Mouse (Mus musculus): Measurements from ENCODE around the gene Psors1c2. TPM values are rescaled to one million over a fixed set of nuclear protein-coding genes. Genes with fewer than 3 reads are reported as not detected.

Psors1c2 gene
- polyA plus RNA-seq, 1 experiment from 2014 or later: 0.14 TPM

GRCm38 (mm10) chr17:35517526-35517925 is 15.5 kb upstream of the Psors1c2 start:
- peak overlapping the region; percentile 61 for H3K9ac ChIP-seq

DNA sequence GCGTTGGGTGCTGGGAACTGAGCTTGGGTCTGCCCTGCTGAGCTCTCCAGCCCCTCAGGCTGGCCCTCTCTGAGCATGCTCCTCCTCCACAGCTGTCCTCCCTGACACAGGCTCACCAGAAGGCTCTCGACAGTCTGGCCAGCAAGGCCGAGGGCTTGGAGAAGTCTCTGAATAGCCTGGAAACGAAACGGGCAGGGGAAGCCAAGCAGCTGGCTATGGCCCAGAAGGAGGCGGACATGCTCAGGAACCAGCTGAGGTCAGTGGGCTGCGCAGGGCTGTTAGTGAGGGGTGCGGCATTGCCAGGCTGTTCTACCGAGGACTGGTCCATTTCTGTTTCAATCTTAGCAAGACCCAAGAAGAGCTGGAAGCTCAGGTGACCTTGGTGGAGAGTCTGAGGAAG is 8.6 kb upstream of the Psors1c2 start:
- no peak; the same call in 1 of the 2 replicates for ATAC-seq (ENCODE audit: insufficient read depth)
- Histone ChIP-seq H3K4me2 (no peak overlapping the region), H3K4me3 (replicated peaks) (no peak overlapping the region), H3K36me3 (replicated peaks) (peaks cover 55% of the 10 kb centered on the region), H3K27me3 (no peaks in the 10 kb centered on the region), H3K4me1 (replicated peaks) (no peaks in the 10 kb centered on the region), H3K27ac (replicated peaks) (no peak overlapping the region), H3K9ac (no peak overlapping the region), H3K9me3 (replicated peaks) (no peaks in the 10 kb centered on the region)
- WGBS (ENCODE audit: insufficient replicate concordance): 79% methylated on average over 9 of the region's 9 CpGs

More at GRCm38 (mm10) chr17:35517526-35517925, 15.5 kb upstream of the Psors1c2 start:
- H3K27ac ChIP-seq (replicated peaks): peak overlapping the region; percentile 78
- peaks cover 43% of the 10 kb centered on the region for H3K4me1 ChIP-seq (replicated peaks)
- no peaks in the 10 kb centered on the region for H3K9me3 ChIP-seq (replicated peaks)
- H3K4me2 ChIP-seq: peak overlapping the region; percentile 87
- H3K4me3 ChIP-seq (replicated peaks): peak overlapping the region; percentile 72
- 14% methylated on average over 12 of the region's 12 CpGs for WGBS (ENCODE audit: insufficient replicate concordance)
- peaks cover 38% of the 10 kb centered on the region for H3K36me3 ChIP-seq (replicated peaks)
- ATAC-seq (ENCODE audit: insufficient read depth): no peak
- no peaks in the 10 kb centered on the region for H3K27me3 ChIP-seq

DNA sequence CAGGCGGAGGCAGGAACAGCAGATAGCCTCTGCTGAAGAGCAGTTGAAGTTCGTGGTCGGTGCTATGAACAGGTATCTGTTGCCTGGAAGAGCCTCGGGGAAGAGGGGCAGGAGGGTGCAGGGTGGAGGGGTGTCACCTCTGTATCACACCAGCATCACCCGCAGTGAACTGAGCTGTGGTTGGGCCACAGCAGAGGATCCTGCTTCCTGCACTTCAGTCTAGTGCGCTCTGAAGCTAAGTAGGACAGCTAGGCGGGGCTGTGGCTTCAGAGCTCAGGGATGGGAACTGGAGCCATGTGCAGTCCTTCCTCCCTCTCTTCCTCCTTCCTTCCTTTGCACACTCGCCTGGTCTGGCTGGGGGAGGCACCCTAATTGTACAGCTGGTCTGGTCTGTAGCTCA is 6.4 kb upstream of the Psors1c2 start:
- no peak overlapping the region for H3K27ac ChIP-seq (replicated peaks)
- H3K4me2 ChIP-seq: no peak overlapping the region
- H3K9ac ChIP-seq: no peak overlapping the region
- H3K36me3 ChIP-seq (replicated peaks): peaks cover 59% of the 10 kb centered on the region
- H3K9me3 ChIP-seq (replicated peaks): no peaks in the 10 kb centered on the region
- H3K4me3 ChIP-seq (replicated peaks): no peak overlapping the region
- ATAC-seq (ENCODE audit: insufficient read depth): no peak
- H3K4me1 ChIP-seq (replicated peaks): no peaks in the 10 kb centered on the region
- H3K27me3 ChIP-seq: no peaks in the 10 kb centered on the region
- 38% methylated on average over 8 of the region's 8 CpGs for WGBS (ENCODE audit: insufficient replicate concordance)

GRCm38 (mm10) chr17:35532360-35532759 is 641 bp upstream of the Psors1c2 start:
- peaks cover 7% of the 10 kb centered on the region; the same call in 1 of the 2 replicates for H3K27me3 ChIP-seq
- peaks cover 29% of the 10 kb centered on the region for H3K36me3 ChIP-seq (replicated peaks)
- ATAC-seq (ENCODE audit: insufficient read depth): no peak
- WGBS (ENCODE audit: insufficient replicate concordance): 9% methylated on average over 3 of the region's 3 CpGs
- no peaks in the 10 kb centered on the region for H3K9me3 ChIP-seq (replicated peaks)
- no peak overlapping the region for H3K4me3 ChIP-seq (replicated peaks)
- no peak overlapping the region for H3K4me2 ChIP-seq
- H3K4me1 ChIP-seq (replicated peaks): no peaks in the 10 kb centered on the region
- H3K27ac ChIP-seq (replicated peaks): no peak overlapping the region
- H3K9ac ChIP-seq: no peak overlapping the region

DNA sequence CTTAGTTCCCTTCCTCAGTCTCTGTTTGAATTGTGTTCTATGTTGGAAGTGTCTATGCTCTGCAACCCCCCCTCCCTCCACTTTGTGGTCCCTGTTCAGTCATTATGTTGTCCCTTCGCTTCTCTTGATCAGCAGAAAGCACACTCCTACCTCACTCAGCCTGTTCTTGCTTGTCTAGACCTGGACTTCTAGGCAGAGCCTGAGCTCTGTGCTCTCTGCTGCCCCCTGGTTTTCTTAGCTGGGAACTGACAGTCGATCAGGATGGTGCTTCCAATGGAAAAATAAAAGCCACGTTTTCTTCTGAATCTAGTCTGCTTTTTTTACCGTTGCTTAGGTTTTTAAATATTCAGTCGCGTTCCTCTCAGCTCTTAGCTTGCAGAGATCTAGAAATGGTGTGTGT is 1.3 kb downstream of the Psors1c2 start:
- Histone ChIP-seq H3K4me3 (replicated peaks) (no peak overlapping the region), H3K9ac (no peak overlapping the region), H3K36me3 (replicated peaks) (peaks cover 15% of the 10 kb centered on the region; the same call in 1 of the 2 replicates), H3K4me1 (replicated peaks) (no peaks in the 10 kb centered on the region), H3K9me3 (replicated peaks) (no peaks in the 10 kb centered on the region), H3K27me3 (peaks cover 9% of the 10 kb centered on the region; the same call in 1 of the 2 replicates), H3K27ac (replicated peaks) (no peak overlapping the region), H3K4me2 (no peak overlapping the region)
- no peak for ATAC-seq (ENCODE audit: insufficient read depth)
- 8% methylated on average over 6 of the region's 6 CpGs for WGBS (ENCODE audit: insufficient replicate concordance)

DNA sequence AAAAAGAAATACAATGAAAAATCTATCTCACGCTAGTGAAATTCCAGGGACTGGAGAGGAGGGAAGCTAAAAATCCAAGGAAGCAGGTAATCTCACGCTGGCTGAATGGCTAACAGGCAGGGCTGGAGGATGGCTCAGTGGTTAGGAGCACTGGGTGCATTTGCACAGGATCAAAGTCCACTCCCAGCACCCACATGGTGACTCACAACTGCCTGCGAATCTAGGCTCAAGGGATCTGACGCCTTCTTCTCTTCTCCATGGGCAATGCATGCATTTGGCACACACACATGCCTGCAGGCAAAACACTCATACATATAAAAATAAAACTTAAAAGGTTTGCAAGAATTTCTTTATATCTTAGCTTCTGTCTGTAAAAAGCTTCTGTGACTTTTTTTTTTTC is 4.4 kb downstream of the Psors1c2 start:
- ATAC-seq (ENCODE audit: insufficient read depth): no peak
- H3K4me2 ChIP-seq: no peak overlapping the region
- WGBS (ENCODE audit: insufficient replicate concordance): 62% methylated on average over 4 of the region's 4 CpGs
- H3K4me1 ChIP-seq (replicated peaks): no peaks in the 10 kb centered on the region
- no peak overlapping the region for H3K27ac ChIP-seq (replicated peaks)
- no peaks in the 10 kb centered on the region for H3K36me3 ChIP-seq (replicated peaks)
- no peaks in the 10 kb centered on the region for H3K9me3 ChIP-seq (replicated peaks)
- H3K9ac ChIP-seq: no peak overlapping the region
- peaks cover 9% of the 10 kb centered on the region; the same call in 1 of the 2 replicates for H3K27me3 ChIP-seq
- no peak overlapping the region for H3K4me3 ChIP-seq (replicated peaks)

DNA sequence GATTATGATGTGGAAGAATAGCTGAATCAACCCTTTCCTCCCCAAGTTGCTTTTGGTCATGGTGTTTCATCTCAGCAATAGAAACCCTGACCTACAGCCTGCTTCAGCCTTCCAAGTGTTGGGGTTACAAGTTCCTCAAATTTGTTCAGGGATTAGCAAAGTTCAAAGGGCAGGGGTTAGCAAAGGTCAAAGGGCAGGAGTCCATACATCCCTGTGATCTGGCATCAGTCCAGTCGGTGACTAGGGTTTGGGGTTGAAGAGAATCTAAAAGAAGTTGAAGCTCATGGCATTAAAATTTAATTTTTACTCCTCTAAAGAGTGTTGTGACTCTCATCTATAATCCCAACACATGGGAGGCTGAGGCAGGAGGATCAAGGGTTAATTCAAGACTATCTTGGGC is 5.5 kb downstream of the Psors1c2 start:
- no peak overlapping the region for H3K9ac ChIP-seq
- no peak overlapping the region for H3K4me3 ChIP-seq (replicated peaks)
- no peaks in the 10 kb centered on the region for H3K9me3 ChIP-seq (replicated peaks)
- no peaks in the 10 kb centered on the region for H3K36me3 ChIP-seq (replicated peaks)
- no peak overlapping the region for H3K27ac ChIP-seq (replicated peaks)
- H3K4me1 ChIP-seq (replicated peaks): no peaks in the 10 kb centered on the region
- peaks cover 4% of the 10 kb centered on the region; the same call in 1 of the 2 replicates for H3K27me3 ChIP-seq
- no peak overlapping the region for H3K4me2 ChIP-seq
- no peak for ATAC-seq (ENCODE audit: insufficient read depth)
- 60% methylated on average over 1 of the region's 1 CpGs for WGBS (ENCODE audit: insufficient replicate concordance)

DNA sequence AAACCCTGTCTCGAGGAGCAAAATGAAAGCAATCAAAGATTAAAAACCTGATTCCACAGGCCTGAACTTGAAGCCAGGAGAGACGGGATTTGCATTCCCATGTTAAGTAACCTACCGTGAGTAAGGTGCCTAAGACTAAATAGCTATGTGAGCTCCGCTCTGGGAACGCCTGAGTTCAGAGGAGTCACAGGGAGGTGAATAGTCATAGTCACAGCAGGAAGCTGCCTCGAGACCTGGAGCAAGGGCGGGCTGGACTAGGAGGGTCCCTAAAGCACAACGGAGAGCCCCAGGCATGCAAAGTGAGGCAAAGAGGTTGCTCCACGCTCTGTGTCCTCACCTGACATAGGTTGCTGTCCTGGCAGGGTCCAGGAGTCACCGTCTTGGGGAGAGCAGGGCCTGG is 6.5 kb downstream of the Psors1c2 start:
- 0 out of 2 replicates have a peak, but pooled peaks cover 3% of the 10 kb centered on the region for H3K27me3 ChIP-seq
- H3K4me1 ChIP-seq (replicated peaks): no peaks in the 10 kb centered on the region
- H3K36me3 ChIP-seq (replicated peaks): no peaks in the 10 kb centered on the region
- no peak for ATAC-seq (ENCODE audit: insufficient read depth)
- no peak overlapping the region for H3K4me3 ChIP-seq (replicated peaks)
- no peaks in the 10 kb centered on the region for H3K9me3 ChIP-seq (replicated peaks)
- no peak overlapping the region for H3K27ac ChIP-seq (replicated peaks)
- no peak overlapping the region for H3K4me2 ChIP-seq
- WGBS (ENCODE audit: insufficient replicate concordance): 45% methylated on average over 10 of the region's 10 CpGs
- no peak overlapping the region for H3K9ac ChIP-seq

- Histone ChIP-seq H3K9ac (no peak overlapping the region), H3K27me3 (0 out of 2 replicates have a peak, but pooled peaks cover 7% of the 10 kb centered on the region), H3K4me2 (no peak overlapping the region), H3K4me1 (replicated peaks) (no peaks in the 10 kb centered on the region), H3K9me3 (replicated peaks) (no peaks in the 10 kb centered on the region), H3K4me3 (replicated peaks) (no peak overlapping the region), H3K36me3 (replicated peaks) (no peaks in the 10 kb centered on the region), H3K27ac (replicated peaks) (no peak overlapping the region)
- ATAC-seq (ENCODE audit: insufficient read depth): no peak
- 65% methylated on average over 15 of the region's 15 CpGs for WGBS (ENCODE audit: insufficient replicate concordance)
Observed at GRCm38 (mm10) chr17:35542761-35543411, 9.9 kb downstream of the Psors1c2 start.

DNA sequence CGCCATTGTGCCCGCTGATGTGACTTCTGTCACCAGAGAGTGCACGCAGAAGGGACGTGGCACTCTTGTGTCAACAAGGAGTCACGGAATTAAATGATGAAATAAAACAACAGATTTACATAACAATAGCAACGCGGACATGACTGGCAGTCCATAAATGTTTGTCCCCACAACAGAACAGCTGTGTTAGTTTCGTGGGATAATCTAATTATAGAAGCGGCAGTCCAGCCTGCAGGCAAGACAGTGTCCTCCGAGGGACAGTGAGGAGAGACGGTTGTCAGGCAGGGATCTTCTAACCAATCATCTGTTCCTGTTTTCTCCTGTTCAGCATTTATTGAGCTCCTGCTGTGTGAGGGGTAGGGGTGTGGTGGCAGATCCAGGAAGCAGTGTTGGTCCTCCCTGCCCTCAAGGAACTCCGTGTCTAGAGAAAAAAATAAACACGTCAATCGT is 10.4 kb downstream of the Psors1c2 start:
- no peaks in the 10 kb centered on the region for H3K9me3 ChIP-seq (replicated peaks)

DNA sequence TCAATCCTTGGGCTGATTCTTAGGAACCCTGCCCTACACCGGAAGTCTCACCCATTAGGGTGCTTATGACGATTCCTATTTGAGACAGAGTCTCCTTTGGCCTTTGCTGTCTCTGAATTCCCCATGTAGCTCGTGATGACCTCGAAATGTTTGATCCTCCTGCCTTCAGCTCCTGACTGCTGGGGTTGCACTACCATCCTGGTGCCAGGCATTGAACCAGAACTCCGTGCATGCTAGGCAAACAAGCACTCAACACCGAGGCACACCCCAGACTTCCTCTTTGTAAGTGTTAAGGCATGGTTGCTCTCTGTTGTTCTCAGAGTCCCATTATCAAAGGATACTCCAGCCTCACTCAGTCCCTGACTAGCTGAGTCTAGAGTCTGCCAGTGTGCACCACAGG is 11.0 kb downstream of the Psors1c2 start:
- H3K9ac ChIP-seq: no peak overlapping the region
- no peak overlapping the region for H3K4me2 ChIP-seq
- H3K36me3 ChIP-seq (replicated peaks): no peaks in the 10 kb centered on the region
- 0 out of 2 replicates have a peak, but pooled peaks cover 7% of the 10 kb centered on the region for H3K27me3 ChIP-seq
- no peak overlapping the region for H3K4me3 ChIP-seq (replicated peaks)
- ATAC-seq (ENCODE audit: insufficient read depth): no peak
- H3K4me1 ChIP-seq (replicated peaks): no peaks in the 10 kb centered on the region
- no peaks in the 10 kb centered on the region for H3K9me3 ChIP-seq (replicated peaks)
- WGBS (ENCODE audit: insufficient replicate concordance): 41% methylated on average over 6 of the region's 6 CpGs
- H3K27ac ChIP-seq (replicated peaks): no peak overlapping the region

More for the DNA sequence above, 10.4 kb downstream of the Psors1c2 start:
- Histone ChIP-seq H3K36me3 (replicated peaks) (no peaks in the 10 kb centered on the region), H3K9ac (no peak overlapping the region), H3K27me3 (0 out of 2 replicates have a peak, but pooled peaks cover 7% of the 10 kb centered on the region), H3K27ac (replicated peaks) (no peak overlapping the region), H3K4me1 (replicated peaks) (no peaks in the 10 kb centered on the region), H3K4me3 (replicated peaks) (no peak overlapping the region), H3K4me2 (no peak overlapping the region)
- ATAC-seq (ENCODE audit: insufficient read depth): no peak
- 55% methylated on average over 14 of the region's 14 CpGs for WGBS (ENCODE audit: insufficient replicate concordance)
